Mouse (Mus musculus) limb, embryonic 11.5 days (tissue): ENCODE results near the gene Dse. TPM values are rescaled to one million over a fixed set of nuclear protein-coding genes. Genes with fewer than 3 reads are reported as not detected.

Source experiments
- ATAC-seq: fragments of 200-750 bp; cut with Nextera tagmentation; 2 replicates; pipeline ENCODE4 v1.8.0; 2017; ENCODE audit warnings: low read depth; ENCODE audit not compliant: insufficient number of reproducible peaks, low FRiP score, low TSS enrichment
- DNase-seq: peaks from one replicate; pipeline ENCODE4 v3.0.0-alpha.2; 2015; ENCODE audit warnings: low spot score
- H3K27ac ChIP-seq: fragments of 300-500 bp; sonication (generic); replicated peaks from 2 replicates; pipeline ENCODE4 v1.5.1; 2014; ENCODE audit warnings: low read depth, mild to moderate bottlenecking, low read length
- H3K27me3 ChIP-seq: fragments of 300-500 bp; sonication (generic); 2 replicates; pipeline ENCODE4 v1.6.1; 2014; ENCODE audit warnings: mild to moderate bottlenecking, low read length, mixed read lengths; ENCODE audit not compliant: control insufficient read depth, insufficient read depth
- H3K36me3 ChIP-seq: fragments of 300-500 bp; sonication (generic); 2 replicates; pipeline ENCODE4 v1.6.1; 2014; ENCODE audit warnings: mild to moderate bottlenecking, low read length, moderate library complexity, mixed read lengths; ENCODE audit not compliant: control insufficient read depth, insufficient read depth
- H3K4me1 ChIP-seq: fragments of 300-500 bp; sonication (generic); 2 replicates; pipeline ENCODE4 v1.6.1; 2014; ENCODE audit warnings: low read length, mixed read lengths; ENCODE audit not compliant: control insufficient read depth, insufficient read depth
- H3K4me2 ChIP-seq: fragments of 300-500 bp; sonication (generic); 2 replicates; pipeline ENCODE4 v1.6.1; 2014; ENCODE audit warnings: low read depth, mild to moderate bottlenecking, moderate library complexity; ENCODE audit not compliant: severe bottlenecking
- H3K4me3 ChIP-seq: fragments of 300-500 bp; sonication (generic); 2 replicates; pipeline ENCODE4 v1.5.1; 2014; ENCODE audit warnings: low read depth, low read length
- H3K9ac ChIP-seq: fragments of 300-500 bp; sonication (generic); 2 replicates; pipeline ENCODE4 v1.6.1; 2014; ENCODE audit warnings: mild to moderate bottlenecking, low read length
- H3K9me3 ChIP-seq: fragments of 300-500 bp; sonication (generic); 2 replicates; pipeline ENCODE4 v1.6.1; 2016; ENCODE audit warnings: low read length; ENCODE audit not compliant: control insufficient read depth
- WGBS: fragments of 180-500 bp; shearing (Covaris S2); extraction: QIAGEN DNeasy Blood & Tissue Kit; methylation state at CpG from one replicate; pipeline ENCODE4 v1.1.7; 2014; 5-methylcytosine and 5-hydroxymethylcytosine counted together
- polyA plus RNA-seq: library from polyadenylated mRNA; unstranded; fragments of >200 nt; fragmentation: Nextera tagmentation; extraction: Ambion mirVana; gene quantifications from 2 replicates; pipeline ENCODE4 v1.2.1, GENCODE M21; 2014

The Dse gene
- polyA plus RNA-seq, 1 experiment from 2014 or later: 37.4 TPM

DNA sequence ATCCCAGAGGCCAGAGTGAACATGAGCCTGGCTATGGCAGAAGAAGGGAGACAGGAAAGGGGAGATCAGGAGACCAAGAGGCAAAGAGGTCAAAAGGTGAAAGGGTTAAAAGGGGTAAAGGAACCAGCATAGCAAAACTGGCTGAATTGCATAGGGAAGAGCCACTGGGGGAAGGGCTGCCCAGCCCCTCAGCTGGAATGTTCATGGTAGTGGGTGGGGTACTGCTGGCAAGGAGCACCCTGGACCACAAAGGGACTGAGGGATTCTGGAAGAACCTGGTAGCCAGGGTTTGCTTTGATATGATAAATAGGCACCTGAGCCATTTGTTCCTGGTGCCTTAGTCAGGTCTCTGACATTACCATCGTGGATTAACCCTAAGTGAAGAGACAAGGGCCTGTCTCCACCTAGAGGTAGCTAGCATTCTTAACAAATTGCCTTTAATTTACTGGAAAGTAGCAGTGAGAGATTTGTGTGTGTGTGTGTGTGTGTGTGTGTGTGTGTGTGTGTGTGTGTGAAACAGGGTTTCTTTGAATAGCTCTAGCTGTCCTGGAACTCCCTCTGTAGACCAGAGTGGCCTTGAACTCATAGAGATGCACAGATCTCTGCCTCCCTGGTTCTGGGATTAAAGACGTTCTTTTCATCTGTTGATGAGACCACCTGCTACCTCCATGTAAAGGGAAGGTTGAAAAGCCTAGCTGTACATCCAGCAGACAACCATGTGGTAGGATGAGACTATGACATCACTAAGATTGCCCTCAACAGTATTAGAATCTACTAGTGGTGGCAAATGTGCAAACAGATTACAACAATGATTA lies 26.6 kb upstream of the Dse start:
- Histone ChIP-seq H3K9me3 (no peaks in the 10 kb centered on the region), H3K27ac (no peak overlapping the region), H3K4me2 (no peak overlapping the region), H3K9ac (no peak overlapping the region), H3K36me3 (no peaks in the 10 kb centered on the region), H3K27me3 (no peaks in the 10 kb centered on the region), H3K4me3 (no peak overlapping the region), H3K4me1 (no peaks in the 10 kb centered on the region)
- WGBS: 26% methylated on average over 2 of the region's 2 CpGs
- ATAC-seq: no peak
- DNase-seq: no peak

DNA sequence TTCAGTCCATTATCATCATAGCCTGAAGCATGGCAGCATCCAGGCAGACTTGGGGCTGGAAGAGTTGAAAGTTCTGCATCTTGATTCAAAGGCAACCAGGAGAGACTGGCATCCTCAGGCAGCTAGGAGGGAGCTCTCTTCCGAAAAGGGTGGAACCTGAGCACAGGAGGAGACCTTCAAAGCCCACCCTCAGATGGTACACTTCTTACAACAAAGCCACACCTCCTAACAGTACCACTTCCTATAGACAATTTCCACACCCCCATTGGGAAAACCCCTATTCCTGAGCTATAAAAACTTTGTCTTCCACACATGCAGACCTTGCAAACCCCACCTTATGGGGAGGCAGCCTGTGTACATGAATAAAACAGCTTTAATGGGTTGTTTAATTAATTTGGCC lies 25.9 kb upstream of the Dse start:
- no peak for ATAC-seq
- no peaks in the 10 kb centered on the region for H3K4me1 ChIP-seq

DNA sequence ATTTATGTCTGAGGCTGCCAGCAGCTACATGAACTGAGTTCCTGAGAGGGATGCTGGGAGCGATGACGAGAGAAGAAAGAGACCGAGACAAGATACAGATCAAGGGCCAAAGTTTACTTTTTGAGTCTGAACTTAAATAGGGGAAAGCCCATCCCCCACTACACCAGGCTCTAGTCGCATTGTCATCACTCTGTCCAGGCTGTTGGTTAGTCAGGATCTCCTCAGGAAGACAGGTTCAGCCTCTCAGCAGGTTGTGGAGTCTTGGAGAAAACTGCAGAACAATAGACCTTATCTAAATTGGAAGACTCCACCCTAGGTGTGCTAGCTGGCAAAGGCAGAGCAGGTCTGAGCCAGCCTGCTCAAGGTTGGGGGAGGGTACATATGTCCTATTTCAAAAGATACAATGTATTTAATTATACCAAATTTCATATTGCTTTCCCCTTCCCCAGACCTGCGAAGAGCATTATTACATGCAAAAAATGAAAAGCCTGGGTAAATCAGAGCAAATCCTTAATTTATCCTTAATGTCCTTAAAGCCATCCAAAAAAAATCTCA lies 22.7 kb upstream of the Dse start:
- H3K4me1 ChIP-seq: no peaks in the 10 kb centered on the region
- no peak for ATAC-seq
- WGBS: 53% methylated on average over 5 of the region's 5 CpGs

More for the DNA sequence above, 25.9 kb upstream of the Dse start:
- WGBS: 45% methylated on average over 1 of the region's 1 CpGs
- no peak overlapping the region for H3K4me3 ChIP-seq
- H3K4me2 ChIP-seq: no peak overlapping the region
- H3K9ac ChIP-seq: no peak overlapping the region
- H3K27ac ChIP-seq: no peak overlapping the region
- no peaks in the 10 kb centered on the region for H3K9me3 ChIP-seq
- no peaks in the 10 kb centered on the region for H3K27me3 ChIP-seq
- DNase-seq: no peak
- H3K36me3 ChIP-seq: no peaks in the 10 kb centered on the region

DNA sequence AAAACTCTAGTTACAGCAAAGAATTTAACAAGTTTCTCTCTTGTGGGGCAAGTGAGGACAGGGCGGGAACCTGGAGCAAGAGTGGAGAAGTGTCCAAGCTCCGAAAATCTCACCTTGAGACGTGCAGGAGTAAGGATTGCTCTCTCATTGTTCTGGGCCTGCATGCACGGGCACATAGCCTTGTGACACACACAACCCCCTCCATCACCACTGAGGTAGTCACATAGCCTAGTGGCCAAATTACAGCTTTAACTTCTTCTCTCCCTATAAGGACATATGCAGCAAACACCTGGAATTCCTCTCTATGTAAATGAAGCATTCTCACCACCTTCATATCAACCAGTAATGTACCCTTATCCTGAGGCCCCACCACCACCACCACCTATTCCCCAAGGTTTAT lies 22.0 kb upstream of the Dse start:
- Histone ChIP-seq H3K27me3 (no peaks in the 10 kb centered on the region), H3K9me3 (no peaks in the 10 kb centered on the region), H3K9ac (no peak overlapping the region), H3K36me3 (no peaks in the 10 kb centered on the region), H3K27ac (no peak overlapping the region), H3K4me1 (no peaks in the 10 kb centered on the region), H3K4me2 (no peak overlapping the region), H3K4me3 (no peak overlapping the region)
- 87% methylated on average over 4 of the region's 4 CpGs for WGBS
- DNase-seq (no peak), ATAC-seq (no peak)

More for the DNA sequence above, 22.7 kb upstream of the Dse start:
- Histone ChIP-seq H3K9me3 (no peaks in the 10 kb centered on the region), H3K4me3 (no peak overlapping the region), H3K9ac (no peak overlapping the region), H3K4me2 (no peak overlapping the region), H3K27ac (no peak overlapping the region), H3K27me3 (no peaks in the 10 kb centered on the region), H3K36me3 (no peaks in the 10 kb centered on the region)
- no peak for DNase-seq

DNA sequence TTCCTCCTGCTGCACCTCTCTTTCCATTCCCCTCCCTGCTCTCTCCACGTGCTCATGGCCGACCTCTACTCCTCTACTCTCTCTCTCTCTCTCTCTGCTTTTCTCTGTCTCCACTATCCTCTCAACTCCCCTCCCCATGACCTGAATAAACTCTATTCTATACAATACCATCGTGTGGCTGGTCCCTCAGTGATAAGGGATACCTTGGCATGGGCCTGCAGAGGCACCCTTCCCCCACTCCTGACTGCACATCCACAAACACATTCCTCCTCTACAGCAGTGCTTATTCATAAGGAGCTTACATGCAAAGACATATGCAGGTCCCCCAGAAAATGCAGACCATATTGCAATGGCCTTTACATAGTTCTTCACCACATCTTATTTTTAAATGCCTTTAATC lies 16.1 kb upstream of the Dse start:
- no peak overlapping the region for H3K4me3 ChIP-seq
- 72% methylated on average over 3 of the region's 3 CpGs for WGBS
- H3K4me2 ChIP-seq: no peak overlapping the region
- H3K4me1 ChIP-seq: no peaks in the 10 kb centered on the region
- DNase-seq (no peak), ATAC-seq (no peak)
- no peaks in the 10 kb centered on the region for H3K36me3 ChIP-seq
- H3K27ac ChIP-seq: no peak overlapping the region
- H3K9me3 ChIP-seq: no peaks in the 10 kb centered on the region
- H3K9ac ChIP-seq: no peak overlapping the region
- H3K27me3 ChIP-seq: no peaks in the 10 kb centered on the region

DNA sequence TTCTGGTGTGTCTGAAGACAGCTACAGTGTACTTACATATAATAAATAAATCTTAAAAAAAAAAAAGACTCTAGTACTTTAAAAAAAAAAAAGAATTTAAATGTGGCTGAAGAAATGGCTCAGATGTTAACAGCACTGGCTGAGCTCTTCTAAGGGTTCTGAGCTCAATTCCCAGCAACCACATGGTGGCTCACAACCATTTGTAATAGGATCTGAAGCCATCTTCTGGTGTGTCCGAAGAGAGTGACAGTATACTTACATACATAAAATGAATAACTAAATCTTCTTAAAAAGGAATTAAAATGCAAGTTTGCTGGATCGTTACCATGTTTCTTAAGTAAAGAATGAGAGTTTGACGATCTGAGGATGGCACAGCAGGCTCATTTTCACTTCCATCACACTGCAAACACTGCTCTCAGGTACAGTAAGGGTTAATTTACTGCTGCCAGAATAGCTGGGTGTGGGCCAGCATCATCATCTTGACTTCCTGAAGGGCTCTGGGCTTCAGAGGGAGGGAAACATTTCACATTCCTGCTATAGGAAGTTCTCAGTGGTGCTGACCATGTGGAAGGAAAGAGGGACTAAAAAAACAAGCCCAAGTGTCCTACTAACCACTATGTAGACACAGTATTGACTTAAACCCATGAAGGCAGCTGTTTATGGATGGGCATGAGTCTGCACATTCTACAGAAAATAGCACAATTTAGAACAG lies 14.6 kb upstream of the Dse start:
- Histone ChIP-seq H3K4me3 (no peak overlapping the region), H3K27me3 (no peaks in the 10 kb centered on the region), H3K9me3 (no peaks in the 10 kb centered on the region), H3K36me3 (no peaks in the 10 kb centered on the region), H3K27ac (no peak overlapping the region), H3K4me1 (no peaks in the 10 kb centered on the region), H3K9ac (no peak overlapping the region), H3K4me2 (no peak overlapping the region)
- no peak for ATAC-seq
- no peak for DNase-seq
- 59% methylated on average over 3 of the region's 3 CpGs for WGBS

DNA sequence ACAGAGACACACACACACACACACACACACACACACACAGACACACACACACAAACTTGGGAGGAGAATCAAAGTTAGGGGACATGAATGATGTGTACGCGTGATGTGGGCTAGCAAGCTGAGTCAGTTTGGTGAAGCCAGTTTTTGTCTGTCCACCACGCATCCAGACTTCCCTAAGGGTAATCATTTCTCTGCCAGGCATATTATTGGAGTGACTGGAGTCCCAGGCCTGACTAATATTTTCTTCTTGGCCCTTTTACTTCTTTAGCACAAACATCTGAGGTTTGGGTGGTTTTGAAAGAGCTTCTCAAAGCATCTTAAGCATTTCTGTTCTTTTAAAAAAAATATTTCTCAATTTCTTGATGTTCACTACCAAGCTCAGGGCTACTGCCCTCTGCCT lies 10.7 kb upstream of the Dse start:
- no peak for DNase-seq
- H3K36me3 ChIP-seq: no peaks in the 10 kb centered on the region
- no peaks in the 10 kb centered on the region for H3K4me1 ChIP-seq
- H3K27ac ChIP-seq: no peak overlapping the region
- no peak overlapping the region for H3K9ac ChIP-seq
- 93% methylated on average over 3 of the region's 3 CpGs for WGBS
- H3K9me3 ChIP-seq: no peaks in the 10 kb centered on the region
- H3K4me3 ChIP-seq: no peak overlapping the region
- no peak for ATAC-seq
- H3K4me2 ChIP-seq: no peak overlapping the region
- H3K27me3 ChIP-seq: no peaks in the 10 kb centered on the region

DNA sequence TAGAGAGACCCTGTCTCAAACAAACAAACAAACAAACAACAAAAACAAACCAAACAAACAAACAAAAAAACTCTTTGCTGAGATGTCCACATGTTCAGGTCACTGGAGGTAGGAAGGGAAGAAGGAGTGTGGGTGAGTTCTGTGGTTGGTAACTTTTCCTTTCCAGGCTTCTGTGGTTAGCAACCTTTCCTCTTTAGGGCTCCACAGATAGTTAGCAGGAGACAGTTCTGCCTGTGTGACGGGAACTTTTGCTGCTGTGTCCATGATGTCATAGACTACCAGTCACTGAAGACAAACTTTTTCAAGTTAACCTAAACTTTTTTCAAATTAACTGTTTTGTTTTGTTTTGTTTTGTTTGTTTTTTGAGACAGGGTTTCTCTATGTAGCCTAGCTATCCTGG lies 8.2 kb upstream of the Dse start:
- WGBS: 82% methylated on average over 1 of the region's 1 CpGs
- Histone ChIP-seq H3K4me2 (no peak overlapping the region), H3K4me3 (no peak overlapping the region), H3K9me3 (no peaks in the 10 kb centered on the region), H3K36me3 (no peaks in the 10 kb centered on the region), H3K4me1 (no peaks in the 10 kb centered on the region), H3K9ac (no peak overlapping the region), H3K27ac (no peak overlapping the region), H3K27me3 (no peaks in the 10 kb centered on the region)
- DNase-seq: no peak
- ATAC-seq: no peak
